Mouse (Mus musculus): ENCODE measurements at regions not wholly inside any gene's neighbourhood (a gene's known extent, or its start where the extent isn't known, plus 50 kb on each side); places are given as distances from the start of the nearest gene placed in this dataset.

GRCm38 (mm10) chr17:45950533-45951164 lies 81.5 kb downstream of the Vegfa start:
- H3K27ac ChIP-seq (ENCODE audit: low read length): peak overlapping the region; percentile 34; the same call in 1 of the 2 replicates
- H3K9me3 ChIP-seq (replicated peaks; ENCODE audit: control insufficient read depth, low read length): no peaks in the 10 kb centered on the region
- WGBS (ENCODE audit: insufficient replicate concordance): 36% methylated on average over 9 of the region's 9 CpGs
- H3K36me3 ChIP-seq (ENCODE audit: control insufficient read depth, insufficient read depth): no peaks in the 10 kb centered on the region
- H3K4me2 ChIP-seq (ENCODE audit: low read depth, low read length): no peak overlapping the region
- no peak overlapping the region for H3K9ac ChIP-seq (ENCODE audit: low read depth, low read length)
- ATAC-seq (ENCODE audit: low read depth): peak; percentile 13; the same call in 1 of the 2 replicates
- no peaks in the 10 kb centered on the region for H3K27me3 ChIP-seq (ENCODE audit: control insufficient read depth, insufficient read depth, low read depth, low read length)
- H3K4me3 ChIP-seq (ENCODE audit: low read depth, low read length): no peak overlapping the region
- H3K4me1 ChIP-seq (ENCODE audit: control insufficient read depth, low read depth, low read length): no peaks in the 10 kb centered on the region; the same call in 1 of the 2 replicates

DNA sequence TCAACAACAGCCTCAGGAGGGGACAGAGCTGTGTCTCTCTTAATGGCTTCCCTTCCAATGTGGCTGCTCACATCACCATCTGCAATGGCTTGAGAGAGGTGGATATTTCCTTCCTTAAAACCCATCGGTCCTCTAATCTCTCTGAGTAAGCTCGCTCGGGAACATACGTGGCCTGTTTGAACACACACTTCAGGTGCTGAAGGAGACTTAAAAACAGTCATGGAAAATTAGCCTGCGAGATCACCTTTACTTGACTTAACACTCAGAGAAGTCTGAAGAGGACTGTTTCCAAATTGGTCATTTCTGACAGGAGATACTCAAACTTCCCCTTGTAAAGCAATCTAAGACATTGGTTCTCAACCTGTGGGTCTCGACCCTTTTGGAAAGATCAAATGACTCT lies 83.0 kb downstream of the Vegfa start:
- 56% methylated on average over 6 of the region's 6 CpGs for WGBS (ENCODE audit: insufficient replicate concordance)
- Histone ChIP-seq H3K4me1 (ENCODE audit: control insufficient read depth, low read depth, low read length) (no peaks in the 10 kb centered on the region; the same call in 1 of the 2 replicates), H3K4me3 (ENCODE audit: low read depth, low read length) (no peak overlapping the region), H3K27me3 (ENCODE audit: control insufficient read depth, insufficient read depth, low read depth, low read length) (no peaks in the 10 kb centered on the region), H3K36me3 (ENCODE audit: control insufficient read depth, insufficient read depth) (no peaks in the 10 kb centered on the region), H3K9me3 (replicated peaks; ENCODE audit: control insufficient read depth, low read length) (no peaks in the 10 kb centered on the region), H3K4me2 (ENCODE audit: low read depth, low read length) (no peak overlapping the region), H3K9ac (ENCODE audit: low read depth, low read length) (no peak overlapping the region), H3K27ac (ENCODE audit: low read length) (no peak overlapping the region)
- no peak for ATAC-seq (ENCODE audit: low read depth)

DNA sequence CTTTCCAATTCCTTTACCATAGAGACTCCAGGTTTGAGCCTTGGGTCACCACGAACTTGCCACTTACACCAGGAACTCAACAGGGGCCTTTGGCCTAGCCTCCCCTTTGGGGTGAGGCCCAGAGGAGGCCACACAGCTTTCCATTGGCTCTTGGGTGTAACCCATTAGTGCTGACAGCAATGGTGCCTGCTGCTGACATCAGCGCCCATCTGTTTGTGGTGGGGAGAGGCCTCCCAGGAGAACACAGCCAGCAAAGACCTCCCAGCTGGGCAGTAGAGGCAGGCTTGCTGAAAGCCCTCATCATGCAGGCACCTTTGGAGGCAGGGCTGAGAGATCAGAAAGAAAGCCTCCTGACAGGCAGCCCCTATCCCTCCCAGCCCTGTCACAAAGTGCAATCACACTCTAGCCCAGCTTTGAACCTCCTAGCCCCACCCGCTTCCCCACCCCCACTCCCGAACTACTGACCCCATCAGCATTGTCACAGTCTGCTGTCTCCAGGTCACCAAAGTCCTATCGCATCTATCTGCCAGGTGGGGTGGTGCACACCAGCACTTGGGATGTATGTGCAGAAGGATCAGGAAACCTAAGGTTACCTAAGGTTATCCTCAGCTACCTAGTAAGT lies 83.7 kb downstream of the Vegfa start:
- 0 out of 2 replicates have a peak, but pooled peaks have one; percentile 11 for ATAC-seq (ENCODE audit: low read depth)
- WGBS (ENCODE audit: insufficient replicate concordance): 58% methylated on average over 5 of the region's 5 CpGs
- no peaks in the 10 kb centered on the region for H3K9me3 ChIP-seq (replicated peaks; ENCODE audit: control insufficient read depth, low read length)
- no peak overlapping the region for H3K9ac ChIP-seq (ENCODE audit: low read depth, low read length)
- H3K4me1 ChIP-seq (ENCODE audit: control insufficient read depth, low read depth, low read length): no peaks in the 10 kb centered on the region; the same call in 1 of the 2 replicates
- no peaks in the 10 kb centered on the region for H3K27me3 ChIP-seq (ENCODE audit: control insufficient read depth, insufficient read depth, low read depth, low read length)
- H3K4me3 ChIP-seq (ENCODE audit: low read depth, low read length): no peak overlapping the region
- no peak overlapping the region for H3K27ac ChIP-seq (ENCODE audit: low read length)
- H3K4me2 ChIP-seq (ENCODE audit: low read depth, low read length): no peak overlapping the region
- H3K36me3 ChIP-seq (ENCODE audit: control insufficient read depth, insufficient read depth): no peaks in the 10 kb centered on the region

- no peak overlapping the region for H3K4me3 ChIP-seq (ENCODE audit: low read depth, low read length)
- H3K36me3 ChIP-seq (ENCODE audit: control insufficient read depth, insufficient read depth): no peaks in the 10 kb centered on the region
- H3K4me1 ChIP-seq (ENCODE audit: control insufficient read depth, low read depth, low read length): no peaks in the 10 kb centered on the region; the same call in 1 of the 2 replicates
- no peak overlapping the region for H3K9ac ChIP-seq (ENCODE audit: low read depth, low read length)
- no peak overlapping the region for H3K4me2 ChIP-seq (ENCODE audit: low read depth, low read length)
- H3K27ac ChIP-seq (ENCODE audit: low read length): no peak overlapping the region
- H3K27me3 ChIP-seq (ENCODE audit: control insufficient read depth, insufficient read depth, low read depth, low read length): no peaks in the 10 kb centered on the region
- 66% methylated on average over 3 of the region's 3 CpGs for WGBS (ENCODE audit: insufficient replicate concordance)
- no peaks in the 10 kb centered on the region for H3K9me3 ChIP-seq (replicated peaks; ENCODE audit: control insufficient read depth, low read length)
- no peak for ATAC-seq (ENCODE audit: low read depth)
These were observed 87.2 kb downstream of the Vegfa start for GRCm38 (mm10) chr17:45945005-45945404.

- H3K4me3 ChIP-seq (ENCODE audit: low read depth, low read length): no peak overlapping the region
- H3K9me3 ChIP-seq (replicated peaks; ENCODE audit: control insufficient read depth, low read length): no peaks in the 10 kb centered on the region
- 46% methylated on average over 6 of the region's 6 CpGs for WGBS (ENCODE audit: insufficient replicate concordance)
- no peak overlapping the region for H3K4me2 ChIP-seq (ENCODE audit: low read depth, low read length)
- no peaks in the 10 kb centered on the region; the same call in 1 of the 2 replicates for H3K4me1 ChIP-seq (ENCODE audit: control insufficient read depth, low read depth, low read length)
- H3K36me3 ChIP-seq (ENCODE audit: control insufficient read depth, insufficient read depth): no peaks in the 10 kb centered on the region
- no peaks in the 10 kb centered on the region for H3K27me3 ChIP-seq (ENCODE audit: control insufficient read depth, insufficient read depth, low read depth, low read length)
- no peak overlapping the region for H3K9ac ChIP-seq (ENCODE audit: low read depth, low read length)
- H3K27ac ChIP-seq (ENCODE audit: low read length): no peak overlapping the region
- ATAC-seq (ENCODE audit: low read depth): no peak
These were observed 88.9 kb downstream of the Vegfa start for GRCm38 (mm10) chr17:45943244-45943643.

DNA sequence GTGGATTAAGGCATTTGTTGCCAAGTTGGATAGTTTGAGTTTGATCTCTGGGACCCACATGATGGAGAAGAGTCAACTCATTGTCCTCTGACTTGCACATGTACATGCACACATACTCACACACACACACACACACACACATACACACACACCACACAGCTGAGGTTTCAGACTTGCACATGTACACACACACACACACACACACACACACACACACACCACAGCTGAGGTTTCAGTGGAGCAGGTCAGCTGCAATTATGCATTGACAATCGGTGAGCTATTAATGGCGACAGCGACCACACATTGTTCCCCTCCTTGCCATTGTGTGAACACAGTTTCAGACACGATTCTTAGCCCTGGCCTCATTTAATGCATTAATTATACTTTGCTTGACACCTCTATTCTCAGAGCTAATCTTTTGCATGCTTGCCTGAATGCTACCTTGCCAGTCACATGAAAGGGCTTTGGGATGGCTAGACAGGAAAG lies 90.2 kb downstream of the Vegfa start:
- H3K4me3 ChIP-seq (ENCODE audit: low read depth, low read length): no peak overlapping the region
- H3K4me2 ChIP-seq (ENCODE audit: low read depth, low read length): no peak overlapping the region
- H3K27me3 ChIP-seq (ENCODE audit: control insufficient read depth, insufficient read depth, low read depth, low read length): no peaks in the 10 kb centered on the region
- H3K4me1 ChIP-seq (ENCODE audit: control insufficient read depth, low read depth, low read length): no peaks in the 10 kb centered on the region; the same call in 1 of the 2 replicates
- H3K9ac ChIP-seq (ENCODE audit: low read depth, low read length): no peak overlapping the region
- WGBS (ENCODE audit: insufficient replicate concordance): 70% methylated on average over 4 of the region's 4 CpGs
- no peak for ATAC-seq (ENCODE audit: low read depth)
- H3K27ac ChIP-seq (ENCODE audit: low read length): no peak overlapping the region
- H3K9me3 ChIP-seq (replicated peaks; ENCODE audit: control insufficient read depth, low read length): no peaks in the 10 kb centered on the region
- no peaks in the 10 kb centered on the region for H3K36me3 ChIP-seq (ENCODE audit: control insufficient read depth, insufficient read depth)

- no peak overlapping the region for H3K9ac ChIP-seq (ENCODE audit: low read depth, low read length)
- no peaks in the 10 kb centered on the region for H3K9me3 ChIP-seq (replicated peaks; ENCODE audit: control insufficient read depth, low read length)
- no peak for ATAC-seq (ENCODE audit: low read depth)
- no peak overlapping the region for H3K4me3 ChIP-seq (ENCODE audit: low read depth, low read length)
- no peaks in the 10 kb centered on the region; the same call in 1 of the 2 replicates for H3K4me1 ChIP-seq (ENCODE audit: control insufficient read depth, low read depth, low read length)
- no peaks in the 10 kb centered on the region for H3K27me3 ChIP-seq (ENCODE audit: control insufficient read depth, insufficient read depth, low read depth, low read length)
- no peak overlapping the region for H3K4me2 ChIP-seq (ENCODE audit: low read depth, low read length)
- 63% methylated on average over 16 of the region's 16 CpGs for WGBS (ENCODE audit: insufficient replicate concordance)
- H3K36me3 ChIP-seq (ENCODE audit: control insufficient read depth, insufficient read depth): no peaks in the 10 kb centered on the region
- H3K27ac ChIP-seq (ENCODE audit: low read length): no peak overlapping the region
These were observed 91.9 kb downstream of the Vegfa start for GRCm38 (mm10) chr17:45940121-45940813.

DNA sequence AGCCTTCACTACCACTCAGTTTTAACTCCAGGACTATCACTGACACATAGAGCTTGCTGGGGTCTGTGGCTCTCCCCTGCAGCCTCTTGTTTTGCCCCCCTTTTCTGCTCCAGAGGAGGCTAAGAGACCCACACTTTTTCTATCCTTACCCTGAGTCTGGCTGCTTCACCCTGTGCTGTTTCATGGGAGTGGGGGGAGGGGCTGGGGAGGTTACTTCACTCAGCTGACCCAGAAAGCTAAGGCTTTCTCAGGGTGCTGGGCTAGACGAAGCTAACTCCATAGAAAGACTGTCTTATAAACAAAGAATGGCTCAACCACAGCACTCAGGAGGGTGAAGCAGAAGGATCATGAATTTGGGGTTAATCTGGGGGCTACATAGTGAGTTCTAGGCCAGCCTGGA lies 93.9 kb downstream of the Vegfa start:
- no peak overlapping the region for H3K4me3 ChIP-seq (ENCODE audit: low read depth, low read length)
- WGBS (ENCODE audit: insufficient replicate concordance): 29% methylated on average over 1 of the region's 1 CpGs
- H3K9me3 ChIP-seq (replicated peaks; ENCODE audit: control insufficient read depth, low read length): no peaks in the 10 kb centered on the region
- no peak overlapping the region for H3K27ac ChIP-seq (ENCODE audit: low read length)
- no peak overlapping the region for H3K4me2 ChIP-seq (ENCODE audit: low read depth, low read length)
- no peaks in the 10 kb centered on the region; the same call in 1 of the 2 replicates for H3K4me1 ChIP-seq (ENCODE audit: control insufficient read depth, low read depth, low read length)
- ATAC-seq (ENCODE audit: low read depth): no peak
- H3K9ac ChIP-seq (ENCODE audit: low read depth, low read length): no peak overlapping the region
- no peaks in the 10 kb centered on the region for H3K27me3 ChIP-seq (ENCODE audit: control insufficient read depth, insufficient read depth, low read depth, low read length)
- no peaks in the 10 kb centered on the region for H3K36me3 ChIP-seq (ENCODE audit: control insufficient read depth, insufficient read depth)

- 56% methylated on average over 12 of the region's 12 CpGs for WGBS (ENCODE audit: insufficient replicate concordance)
- H3K4me1 ChIP-seq (ENCODE audit: control insufficient read depth, low read depth, low read length): no peaks in the 10 kb centered on the region; the same call in 1 of the 2 replicates
- H3K9me3 ChIP-seq (replicated peaks; ENCODE audit: control insufficient read depth, low read length): no peaks in the 10 kb centered on the region
- H3K4me2 ChIP-seq (ENCODE audit: low read depth, low read length): no peak overlapping the region
- no peak overlapping the region for H3K9ac ChIP-seq (ENCODE audit: low read depth, low read length)
- no peak for ATAC-seq (ENCODE audit: low read depth)
- no peaks in the 10 kb centered on the region for H3K36me3 ChIP-seq (ENCODE audit: control insufficient read depth, insufficient read depth)
- no peak overlapping the region for H3K27ac ChIP-seq (ENCODE audit: low read length)
- no peak overlapping the region for H3K4me3 ChIP-seq (ENCODE audit: low read depth, low read length)
- no peaks in the 10 kb centered on the region for H3K27me3 ChIP-seq (ENCODE audit: control insufficient read depth, insufficient read depth, low read depth, low read length)
These were observed 95.6 kb downstream of the Vegfa start for GRCm38 (mm10) chr17:45936577-45936976.
